Mouse (Mus musculus) intestine, postnatal 0 days (tissue): ENCODE results near the gene 1700017B05Rik. TPM values are rescaled to one million over a fixed set of nuclear protein-coding genes. Genes with fewer than 3 reads are reported as not detected.
"Not testable (repeated sequence)": the region's sequence is repeated elsewhere in the genome, so short reads cannot be mapped to it uniquely, and the experiment has no call there.

Experiments
- ATAC-seq: fragments of 200-750 bp; cut with Nextera tagmentation; 2 replicates; pipeline ENCODE4 v1.8.0; 2017; ENCODE audit warnings: mild to moderate bottlenecking, moderate TSS enrichment, moderate library complexity
- H3K27ac ChIP-seq: fragments of 300-500 bp; sonication (generic); 2 replicates; pipeline ENCODE4 v1.5.1; 2014; ENCODE audit warnings: mild to moderate bottlenecking, low read depth, low read length, moderate library complexity
- H3K27me3 ChIP-seq: fragments of 300-500 bp; sonication (generic); replicated peaks from 2 replicates; pipeline ENCODE4 v1.6.1; 2014; ENCODE audit warnings: low read length, mixed read lengths; ENCODE audit not compliant: control insufficient read depth, insufficient read depth
- H3K36me3 ChIP-seq: fragments of 300-500 bp; sonication (generic); 2 replicates; pipeline ENCODE4 v1.6.1; 2014; ENCODE audit warnings: mild to moderate bottlenecking, moderate library complexity; ENCODE audit not compliant: control insufficient read depth, insufficient read depth
- H3K4me1 ChIP-seq: fragments of 300-500 bp; sonication (generic); replicated peaks from 2 replicates; pipeline ENCODE4 v1.6.1; 2014; ENCODE audit warnings: antibody characterized with exemption, low read length, mixed read lengths; ENCODE audit not compliant: control insufficient read depth, insufficient read depth
- H3K4me2 ChIP-seq: fragments of 300-500 bp; sonication (generic); replicated peaks from 2 replicates; pipeline ENCODE4 v1.6.1; 2014; ENCODE audit warnings: low read depth, mild to moderate bottlenecking, moderate library complexity
- H3K4me3 ChIP-seq: fragments of 300-500 bp; sonication (generic); 2 replicates; pipeline ENCODE4 v1.5.1; 2014; ENCODE audit warnings: low read depth, low read length
- H3K9ac ChIP-seq: fragments of 300-500 bp; sonication (generic); 2 replicates; pipeline ENCODE4 v1.6.1; 2014; ENCODE audit warnings: mild to moderate bottlenecking, low read depth, low read length
- H3K9me3 ChIP-seq: fragments of 300-500 bp; sonication (generic); 2 replicates; pipeline ENCODE4 v1.6.1; 2016; ENCODE audit warnings: mixed run types; ENCODE audit not compliant: control insufficient read depth
- CTCF ChIP-seq: sonication (generic); IDR thresholded peaks from 2 replicates; pipeline ENCODE4 v1.5.1; 2016; ENCODE audit warnings: low read depth, mild to moderate bottlenecking, control low read depth, antibody characterized with exemption, moderate library complexity
- WGBS: fragments of 180-500 bp; shearing (Covaris S2); extraction: QIAGEN DNeasy Blood & Tissue Kit; methylation state at CpG from one replicate; pipeline ENCODE4 v1.1.7; 2014; 5-methylcytosine and 5-hydroxymethylcytosine counted together
- polyA plus RNA-seq: library from polyadenylated mRNA; unstranded; fragments of >200 nt; fragmentation: Nextera tagmentation; extraction: Ambion mirVana; gene quantifications from 2 replicates; pipeline ENCODE4 v1.2.1, GENCODE M21; 2015

1700017B05Rik gene
- polyA plus RNA-seq, 1 experiment from 2014 or later = 12.8 TPM

DNA sequence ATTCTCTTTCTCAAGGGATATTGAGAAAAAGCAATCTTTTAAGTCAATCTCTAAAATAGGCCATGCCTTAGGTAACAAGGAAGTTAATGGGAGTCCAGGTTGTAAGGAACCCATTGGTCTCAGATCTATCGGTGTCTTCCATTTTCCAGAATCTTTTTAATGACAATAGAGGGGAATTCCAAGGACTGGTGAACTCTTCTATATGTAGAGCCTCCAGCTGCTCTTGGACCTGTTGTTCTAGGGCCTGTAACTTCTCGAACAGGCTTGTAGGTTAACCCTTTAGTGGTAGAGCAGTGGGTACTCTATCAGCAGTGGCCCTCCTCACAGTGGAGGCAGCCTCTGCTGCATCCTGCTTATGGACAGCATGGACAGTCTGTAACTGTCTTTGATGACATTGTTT lies 55.5 kb downstream of the 1700017B05Rik start:
- TF ChIP-seq CTCF = no peak
- no peak overlapping the region for H3K4me3 ChIP-seq
- WGBS = 70% methylated on average over 2 of the region's 2 CpGs

DNA sequence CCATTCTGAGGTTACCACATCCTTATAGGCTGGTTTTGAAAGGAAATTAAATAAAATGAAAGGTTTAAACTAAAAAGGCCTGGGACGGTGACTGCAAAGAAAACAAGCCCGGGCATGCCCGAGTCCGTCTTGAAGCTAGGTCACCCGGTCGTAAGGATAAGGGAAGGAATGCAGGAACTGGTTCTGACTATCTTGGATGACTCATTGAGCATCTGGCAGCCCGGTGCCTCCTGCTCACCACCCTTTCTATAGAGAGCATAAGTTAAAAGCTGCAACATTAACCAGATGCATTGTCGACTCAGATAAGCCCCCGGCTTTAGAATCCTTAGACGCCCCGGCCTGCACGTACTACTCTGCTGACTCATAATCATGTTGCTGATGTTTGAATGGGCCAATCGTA lies 58.8 kb downstream of the 1700017B05Rik start:
- not testable (repeated sequence) for H3K36me3 ChIP-seq, H3K4me3 ChIP-seq, H3K4me2 ChIP-seq, H3K9me3 ChIP-seq, H3K27ac ChIP-seq, H3K4me1 ChIP-seq, H3K27me3 ChIP-seq, ATAC-seq, H3K9ac ChIP-seq
- WGBS = 77% methylated on average over 13 of the region's 13 CpGs

More for the DNA sequence above, 55.5 kb downstream of the 1700017B05Rik start:
- Histone ChIP-seq H3K4me2 (no peak overlapping the region), H3K4me1 (no peaks in the 10 kb centered on the region), H3K9me3 (no peaks in the 10 kb centered on the region), H3K36me3 (no peaks in the 10 kb centered on the region), H3K27ac (no peak overlapping the region), H3K9ac (no peak overlapping the region), H3K27me3 (no peaks in the 10 kb centered on the region)
- no peak for ATAC-seq

Other genes starting within 250 kb of the 1700017B05Rik start
- gene Sin3a, start 190.6 kb downstream of the 1700017B05Rik start, polyA plus RNA-seq = 11.7 and 14.1 TPM in 2 replicates
- gene Man2c1, start 131.9 kb downstream of the 1700017B05Rik start, polyA plus RNA-seq = 24.3 and 24.6 TPM in 2 replicates
- gene Neil1, start 114.3 kb downstream of the 1700017B05Rik start, polyA plus RNA-seq = 4.2 and 5.2 TPM in 2 replicates
- gene Commd4, start 104.3 kb downstream of the 1700017B05Rik start, polyA plus RNA-seq = 164 and 169 TPM in 2 replicates
- not detected in 2 replicates for gene Trcg1, start 26.1 kb downstream of the 1700017B05Rik start, polyA plus RNA-seq
- 17.3 and 18.8 TPM in 2 replicates for gene Ppcdc, start 177.5 kb upstream of the 1700017B05Rik start, polyA plus RNA-seq
- gene Scamp5, start 205.4 kb upstream of the 1700017B05Rik start, polyA plus RNA-seq = 15.9 and 16.8 TPM in 2 replicates
- gene Rpp25, start 241.4 kb upstream of the 1700017B05Rik start, polyA plus RNA-seq = 3.2 and 4.8 TPM in 2 replicates